Mouse (Mus musculus) limb, embryonic 10.5 days (tissue): ENCODE measurements around the gene Armc7. TPM values are rescaled to one million over a fixed set of nuclear protein-coding genes. Genes with fewer than 3 reads are reported as not detected.

ENCODE experiments used
- DNase-seq: peaks from one replicate; pipeline ENCODE4 v3.0.0-alpha.2; 2017; ENCODE audit warnings: low spot score
- H3K27ac ChIP-seq: fragments of 300-500 bp; sonication (generic); 2 replicates; pipeline ENCODE4 v1.5.1; 2016; ENCODE audit warnings: mild to moderate bottlenecking
- H3K27me3 ChIP-seq: fragments of 300-500 bp; sonication (generic); 2 replicates; pipeline ENCODE4 v1.6.1; 2016; ENCODE audit warnings: low read depth, mild to moderate bottlenecking; ENCODE audit not compliant: poor library complexity, severe bottlenecking
- H3K36me3 ChIP-seq: fragments of 300-500 bp; sonication (generic); 2 replicates; pipeline ENCODE4 v1.6.1; 2016; ENCODE audit warnings: mild to moderate bottlenecking, moderate library complexity
- H3K4me1 ChIP-seq: fragments of 300-500 bp; sonication (generic); 2 replicates; pipeline ENCODE4 v1.6.1; 2016
- H3K4me3 ChIP-seq: fragments of 300-500 bp; sonication (generic); 2 replicates; pipeline ENCODE4 v1.5.1; 2016; ENCODE audit warnings: mild to moderate bottlenecking, moderate library complexity
- H3K9me3 ChIP-seq: fragments of 300-500 bp; sonication (generic); replicated peaks from 2 replicates; pipeline ENCODE4 v1.6.1; 2016; ENCODE audit warnings: mild to moderate bottlenecking
- WGBS: fragments of 180-500 bp; shearing (Covaris S2); methylation state at CpG from one replicate; pipeline ENCODE4 v1.1.7; 2016; 5-methylcytosine and 5-hydroxymethylcytosine counted together
- polyA plus RNA-seq: library from polyadenylated mRNA; unstranded; fragments of >200 nt; fragmentation: Nextera tagmentation; extraction: Ambion mirVana; gene quantifications from 2 replicates; pipeline ENCODE4 v1.2.1, GENCODE M21; 2016

Gene Armc7
- polyA plus RNA-seq, result 7.0 and 9.9 TPM in 2 replicates

GRCm38 (mm10) chr11:115475025-115475757 lies at the start of gene Armc7:
TSS of gene Armc7 (plus strand) at chr11:115475667.
- WGBS, result under 1% methylated on average over 26 of the region's 26 CpGs
- Histone ChIP-seq H3K9me3 (no peaks in the 10 kb centered on the region), H3K36me3 (peaks cover 5% of the 10 kb centered on the region), H3K27me3 (no peaks in the 10 kb centered on the region), H3K27ac (peak within 1 kb of the TSS; percentile 85), H3K4me1 (peaks cover 42% of the 10 kb centered on the region), H3K4me3 (peak within 1 kb of the TSS; percentile 85)
- peak; percentile 94 for DNase-seq

- Histone ChIP-seq H3K27ac (no peak overlapping the region), H3K4me1 (peaks cover 24% of the 10 kb centered on the region), H3K4me3 (no peak overlapping the region), H3K36me3 (peaks cover 76% of the 10 kb centered on the region), H3K27me3 (no peaks in the 10 kb centered on the region), H3K9me3 (no peaks in the 10 kb centered on the region)
- no peak for DNase-seq
- WGBS, result 89% methylated on average over 6 of the region's 6 CpGs
Measured at GRCm38 (mm10) chr11:115425671-115426070, 49.8 kb upstream of the Armc7 start.

- Histone ChIP-seq H3K27ac (peak overlapping the region; percentile 76), H3K4me3 (peak overlapping the region; percentile 17; the same call in 1 of the 2 replicates), H3K27me3 (no peaks in the 10 kb centered on the region), H3K36me3 (peaks cover 91% of the 10 kb centered on the region), H3K4me1 (peaks cover 12% of the 10 kb centered on the region), H3K9me3 (no peaks in the 10 kb centered on the region)
- peak; percentile 82 for DNase-seq
- WGBS, result 43% methylated on average over 20 of the region's 20 CpGs
Measured at GRCm38 (mm10) chr11:115427482-115428331, 47.8 kb upstream of the Armc7 start.

- Histone ChIP-seq H3K36me3 (peaks cover 85% of the 10 kb centered on the region), H3K27ac (no peak overlapping the region), H3K27me3 (no peaks in the 10 kb centered on the region), H3K4me1 (peaks cover 12% of the 10 kb centered on the region), H3K4me3 (no peak overlapping the region), H3K9me3 (no peaks in the 10 kb centered on the region)
- no peak for DNase-seq
- 95% methylated on average over 7 of the region's 7 CpGs for WGBS
Measured at GRCm38 (mm10) chr11:115429307-115429706, 46.2 kb upstream of the Armc7 start.

- Histone ChIP-seq H3K36me3 (peaks cover 72% of the 10 kb centered on the region), H3K27me3 (no peaks in the 10 kb centered on the region), H3K4me3 (no peak overlapping the region), H3K9me3 (no peaks in the 10 kb centered on the region), H3K4me1 (peaks cover 19% of the 10 kb centered on the region), H3K27ac (no peak overlapping the region)
- DNase-seq, result no peak
- WGBS, result 94% methylated on average over 6 of the region's 6 CpGs
Measured at GRCm38 (mm10) chr11:115430561-115430960, 44.9 kb upstream of the Armc7 start.

GRCm38 (mm10) chr11:115432814-115433213 lies 42.7 kb upstream of the Armc7 start:
- Histone ChIP-seq H3K27me3 (no peaks in the 10 kb centered on the region), H3K4me3 (no peak overlapping the region), H3K9me3 (no peaks in the 10 kb centered on the region), H3K27ac (no peak overlapping the region), H3K36me3 (peaks cover 50% of the 10 kb centered on the region), H3K4me1 (peaks cover 23% of the 10 kb centered on the region)
- DNase-seq, result no peak
- 87% methylated on average over 4 of the region's 4 CpGs for WGBS

- H3K4me3 ChIP-seq, result no peak overlapping the region
- H3K27me3 ChIP-seq, result no peaks in the 10 kb centered on the region
- H3K36me3 ChIP-seq, result peaks cover 48% of the 10 kb centered on the region
- H3K27ac ChIP-seq, result no peak overlapping the region
- H3K4me1 ChIP-seq, result peaks cover 19% of the 10 kb centered on the region
- no peaks in the 10 kb centered on the region for H3K9me3 ChIP-seq
- no peak for DNase-seq
- 84% methylated on average over 6 of the region's 6 CpGs for WGBS
Measured at GRCm38 (mm10) chr11:115433342-115433741, 42.1 kb upstream of the Armc7 start.

GRCm38 (mm10) chr11:115435596-115436337 lies 39.7 kb upstream of the Armc7 start:
- Histone ChIP-seq H3K27ac (peak overlapping the region; percentile 86), H3K9me3 (no peaks in the 10 kb centered on the region), H3K27me3 (no peaks in the 10 kb centered on the region), H3K4me3 (peak overlapping the region; percentile 51), H3K36me3 (peaks cover 24% of the 10 kb centered on the region), H3K4me1 (peaks cover 19% of the 10 kb centered on the region)
- 5% methylated on average over 31 of the region's 31 CpGs for WGBS
- peak; percentile 74 for DNase-seq

GRCm38 (mm10) chr11:115437571-115438122 lies 37.8 kb upstream of the Armc7 start:
- WGBS, result 84% methylated on average over 5 of the region's 5 CpGs
- Histone ChIP-seq H3K27ac (no peak overlapping the region), H3K36me3 (peaks cover 5% of the 10 kb centered on the region), H3K4me3 (no peak overlapping the region), H3K27me3 (no peaks in the 10 kb centered on the region), H3K9me3 (no peaks in the 10 kb centered on the region), H3K4me1 (peaks cover 23% of the 10 kb centered on the region)
- no peak for DNase-seq

- H3K9me3 ChIP-seq, result no peaks in the 10 kb centered on the region
- peaks cover 23% of the 10 kb centered on the region for H3K4me1 ChIP-seq
- no peak overlapping the region for H3K27ac ChIP-seq
- no peak for DNase-seq
- no peaks in the 10 kb centered on the region for H3K27me3 ChIP-seq
- no peak overlapping the region for H3K4me3 ChIP-seq
- H3K36me3 ChIP-seq, result no peaks in the 10 kb centered on the region
- 81% methylated on average over 3 of the region's 3 CpGs for WGBS
Measured at GRCm38 (mm10) chr11:115439326-115439725, 36.1 kb upstream of the Armc7 start.

- H3K4me1 ChIP-seq, result peaks cover 21% of the 10 kb centered on the region
- no peak for DNase-seq
- no peaks in the 10 kb centered on the region for H3K27me3 ChIP-seq
- WGBS, result 93% methylated on average over 9 of the region's 9 CpGs
- no peaks in the 10 kb centered on the region for H3K9me3 ChIP-seq
- no peaks in the 10 kb centered on the region for H3K36me3 ChIP-seq
- H3K4me3 ChIP-seq, result no peak within 1 kb of the TSS
- H3K27ac ChIP-seq, result no peak within 1 kb of the TSS
Measured at GRCm38 (mm10) chr11:115439906-115440595, 35.4 kb upstream of the Armc7 start, which contains the start of gene Trim80. TSS of gene Trim80 (plus strand) at chr11:115440545.

- no peaks in the 10 kb centered on the region for H3K27me3 ChIP-seq
- no peak overlapping the region for H3K27ac ChIP-seq
- no peaks in the 10 kb centered on the region for H3K36me3 ChIP-seq
- no peak for DNase-seq
- 50% methylated on average over 15 of the region's 15 CpGs for WGBS
- no peaks in the 10 kb centered on the region for H3K9me3 ChIP-seq
- peaks cover 9% of the 10 kb centered on the region for H3K4me1 ChIP-seq
- H3K4me3 ChIP-seq, result no peak overlapping the region
Measured at GRCm38 (mm10) chr11:115441417-115441816, 34.0 kb upstream of the Armc7 start.
